Mouse (Mus musculus): Measurements from ENCODE around the gene Adgrl2.

The Adgrl2 gene

GRCm38 (mm10) chr3:148990531-148991003, at the start of gene Adgrl2:
Gene Adgrl2 (minus strand): TSS chr3:148990555.
- DNase-seq (ENCODE audit: low spot score in 2 of 2) = no peak

- no peak for DNase-seq (ENCODE audit: low spot score in 2 of 2)
Measured at GRCm38 (mm10) chr3:149038771-149039170, 48.4 kb upstream of the Adgrl2 start.

- no peak for DNase-seq (ENCODE audit: low spot score in 2 of 2)
Measured at GRCm38 (mm10) chr3:149019925-149020324, 29.6 kb upstream of the Adgrl2 start.

GRCm38 (mm10) chr3:149009311-149009710, 19.0 kb upstream of the Adgrl2 start:
- DNase-seq (ENCODE audit: low spot score in 2 of 2) = no peak

GRCm38 (mm10) chr3:149008634-149009023, 18.3 kb upstream of the Adgrl2 start:
- no peak for DNase-seq (ENCODE audit: low spot score in 2 of 2)

- no peak for DNase-seq (ENCODE audit: low spot score in 2 of 2)
Measured at GRCm38 (mm10) chr3:149007860-149008633, 17.7 kb upstream of the Adgrl2 start.

GRCm38 (mm10) chr3:149001364-149001763, 11.0 kb upstream of the Adgrl2 start:
- DNase-seq (ENCODE audit: low spot score in 2 of 2) = no peak

- DNase-seq (ENCODE audit: low spot score in 2 of 2) = no peak
Measured at GRCm38 (mm10) chr3:148998661-148999060, 8.3 kb upstream of the Adgrl2 start.

- DNase-seq (ENCODE audit: low spot score in 2 of 2) = no peak
Measured at GRCm38 (mm10) chr3:148991056-148991455, 701 bp upstream of the Adgrl2 start.

- DNase-seq (ENCODE audit: low spot score in 2 of 2) = peak; percentile 46 to 58
Measured at GRCm38 (mm10) chr3:148989818-148990530, 381 bp downstream of the Adgrl2 start.

- DNase-seq (ENCODE audit: low spot score in 2 of 2) = peak; percentile 77 to 79
Measured at GRCm38 (mm10) chr3:148988996-148989817, 1.1 kb downstream of the Adgrl2 start.

- DNase-seq (ENCODE audit: low spot score in 2 of 2) = peak; percentile 12 to 21
Measured at GRCm38 (mm10) chr3:148988293-148988995, 1.9 kb downstream of the Adgrl2 start.

GRCm38 (mm10) chr3:148987591-148988292, 2.6 kb downstream of the Adgrl2 start:
- DNase-seq (ENCODE audit: low spot score in 2 of 2) = peak; percentile 61 to 76

- no peak for DNase-seq (ENCODE audit: low spot score in 2 of 2)
Measured at GRCm38 (mm10) chr3:148986894-148987590, 3.3 kb downstream of the Adgrl2 start.

- DNase-seq (ENCODE audit: low spot score in 2 of 2) = no peak
Measured at GRCm38 (mm10) chr3:148986296-148986893, 4.0 kb downstream of the Adgrl2 start.

- no peak for DNase-seq (ENCODE audit: low spot score in 2 of 2)
Measured at GRCm38 (mm10) chr3:148984326-148984725, 6.0 kb downstream of the Adgrl2 start.

GRCm38 (mm10) chr3:148982370-148982769, 8.0 kb downstream of the Adgrl2 start:
- DNase-seq (ENCODE audit: low spot score in 2 of 2) = no peak

GRCm38 (mm10) chr3:148981776-148982175, 8.6 kb downstream of the Adgrl2 start:
- DNase-seq (ENCODE audit: low spot score in 2 of 2) = no peak

GRCm38 (mm10) chr3:148978541-148978940, 11.8 kb downstream of the Adgrl2 start:
- DNase-seq (ENCODE audit: low spot score in 2 of 2) = no peak

GRCm38 (mm10) chr3:148977838-148978237, 12.5 kb downstream of the Adgrl2 start:
- DNase-seq (ENCODE audit: low spot score in 2 of 2) = no peak

Data from urinary bladder, postnatal 36 days (tissue).